Mouse (Mus musculus) stomach, embryonic 14.5 days (tissue): Measurements from ENCODE around the gene Adamts9. TPM values are rescaled to one million over a fixed set of nuclear protein-coding genes. Genes with fewer than 3 reads are reported as not detected.

Experiments used
- polyA plus RNA-seq: library from polyadenylated mRNA; unstranded; fragments of >200 nt; fragmentation: Nextera tagmentation; extraction: Ambion mirVana; gene quantifications from 2 replicates; pipeline ENCODE4 v1.2.1, GENCODE M21; 2014

Adamts9 gene
- polyA plus RNA-seq, 1 experiment from 2014 or later: 9.9 TPM

Other genes with a start within 250 kb of the Adamts9 start
- gene Prickle2, start 237.3 kb downstream of the Adamts9 start, polyA plus RNA-seq: 13.4 and 14.2 TPM in 2 replicates
- 0.56 and 1.5 TPM in 2 replicates for gene A730049H05Rik, start 127.0 kb downstream of the Adamts9 start, polyA plus RNA-seq
- 0.13 and 0.50 TPM in 2 replicates for gene Gm15737, start 74.1 kb downstream of the Adamts9 start, polyA plus RNA-seq